ENCODE assay signal across 7 mouse cellular contexts in genomic region chr15:81190011-81190629, GRCm38 (mm10). TPM values are rescaled to one million over a fixed set of nuclear protein-coding genes. Genes with fewer than 3 reads are reported as not detected.
DNase-seq lines count a peak whose midpoint lies in the region; ATAC-seq lines count a peak whose summit lies in the region.

No protein-coding gene starts in this region.

- peaks cover 8% of the 10 kb centered on the region for H3K4me1 ChIP-seq in neural tube, embryonic 11.5 days (ENCODE audit: control insufficient read depth, insufficient read depth, low read length)
- H3K4me1 ChIP-seq in embryonic facial prominence, embryonic 13.5 days, result peaks cover 32% of the 10 kb centered on the region
- peaks cover 20% of the 10 kb centered on the region for H3K4me1 ChIP-seq in intestine, embryonic 14.5 days (replicated peaks; ENCODE audit: control insufficient read depth, insufficient read depth, low read length)
- peaks cover 43% of the 10 kb centered on the region for H3K4me1 ChIP-seq in stomach, embryonic 15.5 days

- H3K27ac ChIP-seq in neural tube, embryonic 11.5 days (ENCODE audit: low read depth, low read length), result 0 out of 2 replicates have a peak overlapping the region, but pooled peaks have one; percentile 2
- H3K27ac ChIP-seq in embryonic facial prominence, embryonic 13.5 days, result peak overlapping the region; percentile 44; the same call in 1 of the 2 replicates
- peak overlapping the region; percentile 75 for H3K27ac ChIP-seq in intestine, embryonic 14.5 days (ENCODE audit: low read depth)
- peak overlapping the region; percentile 78 for H3K27ac ChIP-seq in stomach, embryonic 15.5 days

- H3K9ac ChIP-seq in neural tube, embryonic 11.5 days (ENCODE audit: low read length), result peak overlapping the region; percentile 88
- H3K9ac ChIP-seq in embryonic facial prominence, embryonic 13.5 days, result peak overlapping the region; percentile 90
- H3K9ac ChIP-seq in intestine, embryonic 14.5 days (ENCODE audit: low read length), result peak overlapping the region; percentile 79
- H3K9ac ChIP-seq in stomach, embryonic 15.5 days, result peak overlapping the region; percentile 85

- under 1% methylated on average over 20 of the region's 46 CpGs for WGBS in neural tube, embryonic 11.5 days
- WGBS in embryonic facial prominence, embryonic 13.5 days, result under 1% methylated on average over 46 of the region's 46 CpGs
- 1% methylated on average over 46 of the region's 46 CpGs for WGBS in intestine, embryonic 14.5 days
- under 1% methylated on average over 46 of the region's 46 CpGs for WGBS in stomach, embryonic 15.5 days

- no peaks in the 10 kb centered on the region for H3K36me3 ChIP-seq in neural tube, embryonic 11.5 days (ENCODE audit: control insufficient read depth, insufficient read depth, low read length)
- no peaks in the 10 kb centered on the region; the same call in 1 of the 2 replicates for H3K36me3 ChIP-seq in embryonic facial prominence, embryonic 13.5 days
- H3K36me3 ChIP-seq in intestine, embryonic 14.5 days (ENCODE audit: control insufficient read depth, insufficient read depth, low read length), result no peaks in the 10 kb centered on the region
- H3K36me3 ChIP-seq in stomach, embryonic 15.5 days, result no peaks in the 10 kb centered on the region

- H3K4me2 ChIP-seq in neural tube, embryonic 11.5 days (ENCODE audit: low read depth), result peak overlapping the region; percentile 84
- H3K4me2 ChIP-seq in embryonic facial prominence, embryonic 13.5 days, result peak overlapping the region; percentile 91
- peak overlapping the region; percentile 91 for H3K4me2 ChIP-seq in intestine, embryonic 14.5 days (ENCODE audit: low read length)
- peak overlapping the region; percentile 67 for H3K4me2 ChIP-seq in stomach, embryonic 15.5 days

- ATAC-seq in neural tube, embryonic 11.5 days (ENCODE audit: insufficient read depth, low FRiP score, low TSS enrichment), result no peak; the same call in 1 of the 2 replicates
- peak; percentile 8; the same call in 1 of the 2 replicates for ATAC-seq in embryonic facial prominence, embryonic 13.5 days (ENCODE audit: insufficient number of reproducible peaks, insufficient read depth, low FRiP score, low TSS enrichment, low read depth)
- ATAC-seq in intestine, embryonic 14.5 days (replicated peaks; ENCODE audit: low FRiP score, low TSS enrichment, low read depth), result peak; percentile 61
- ATAC-seq in stomach, embryonic 15.5 days (ENCODE audit: insufficient read depth, low FRiP score, low read depth), result peak; percentile 0

- no peaks in the 10 kb centered on the region for H3K9me3 ChIP-seq in neural tube, embryonic 11.5 days (ENCODE audit: control insufficient read depth, low read length)
- no peaks in the 10 kb centered on the region for H3K9me3 ChIP-seq in embryonic facial prominence, embryonic 13.5 days
- H3K9me3 ChIP-seq in intestine, embryonic 14.5 days (ENCODE audit: control insufficient read depth, low read length), result no peaks in the 10 kb centered on the region
- no peaks in the 10 kb centered on the region for H3K9me3 ChIP-seq in stomach, embryonic 15.5 days

- H3K27me3 ChIP-seq in neural tube, embryonic 11.5 days (ENCODE audit: control insufficient read depth, insufficient read depth, low read length), result no peaks in the 10 kb centered on the region
- no peaks in the 10 kb centered on the region for H3K27me3 ChIP-seq in embryonic facial prominence, embryonic 13.5 days
- no peaks in the 10 kb centered on the region for H3K27me3 ChIP-seq in intestine, embryonic 14.5 days (replicated peaks; ENCODE audit: control insufficient read depth, insufficient read depth, low read length)
- no peaks in the 10 kb centered on the region for H3K27me3 ChIP-seq in stomach, embryonic 15.5 days (replicated peaks)

- peak overlapping the region; percentile 93 for H3K4me3 ChIP-seq in neural tube, embryonic 11.5 days (ENCODE audit: low read depth, low read length)
- H3K4me3 ChIP-seq in embryonic facial prominence, embryonic 13.5 days, result peak overlapping the region; percentile 94
- H3K4me3 ChIP-seq in intestine, embryonic 14.5 days (ENCODE audit: low read depth, low read length), result peak overlapping the region; percentile 78
- peak overlapping the region; percentile 97 for H3K4me3 ChIP-seq in stomach, embryonic 15.5 days (replicated peaks)

- no peak for DNase-seq in neural tube, embryonic 11.5 days (ENCODE audit: low spot score)
- DNase-seq in neural tube, embryonic 10.5 days (ENCODE audit: extremely low spot score, low spot score), result no peak
- DNase-seq in R1 (ENCODE audit: low read depth, low spot score), result peak; percentile 73
- DNase-seq in intestine, embryonic 14.5 days (ENCODE audit: low spot score), result no peak
- peak; percentile 28 for DNase-seq in lung, postnatal 14 days

RNA-seq across cellular contexts. Expression of gene Mrtfa, which starts 0.4 kb away (rescaled TPM):
- polyA plus RNA-seq in neural tube, embryonic 11.5 days (2014; fragmentation: Nextera tagmentation; extraction: Ambion mirVana), result 23.8 and 24.8 TPM in 2 replicates
- polyA plus RNA-seq in embryonic facial prominence, embryonic 13.5 days (2015; fragmentation: Nextera tagmentation; extraction: Ambion mirVana), result 26.5 and 29.6 TPM in 2 replicates
- 21.2 and 25.1 TPM in 2 replicates for polyA plus RNA-seq in intestine, embryonic 14.5 days (2014; fragmentation: Nextera tagmentation; extraction: Ambion mirVana)
- 23.9 and 28.2 TPM in 2 replicates for polyA plus RNA-seq in stomach, embryonic 15.5 days (2015; fragmentation: Nextera tagmentation; extraction: Ambion mirVana)

RNA-seq across cellular contexts. Expression of gene Mchr1, which starts 45.2 kb away (rescaled TPM):
- polyA plus RNA-seq in neural tube, embryonic 11.5 days (2014; fragmentation: Nextera tagmentation; extraction: Ambion mirVana), result 0.77 and 1.1 TPM in 2 replicates
- 0.51 and 0.54 TPM in 2 replicates for polyA plus RNA-seq in embryonic facial prominence, embryonic 13.5 days (2015; fragmentation: Nextera tagmentation; extraction: Ambion mirVana)
- 1.0 and 1.2 TPM in 2 replicates for polyA plus RNA-seq in intestine, embryonic 14.5 days (2014; fragmentation: Nextera tagmentation; extraction: Ambion mirVana)
- 0.98 and 1.3 TPM in 2 replicates for polyA plus RNA-seq in stomach, embryonic 15.5 days (2015; fragmentation: Nextera tagmentation; extraction: Ambion mirVana)

Comparison
In these comparisons a context has a peak if more than half of its experiments do, and no peak if none do; other contexts are left out.
1. DNase-seq: peak in R1 (single experiment) and lung, postnatal 14 days (single experiment); none in neural tube, embryonic 11.5 days (single experiment), neural tube, embryonic 10.5 days (single experiment) and intestine, embryonic 14.5 days (single experiment).
2. H3K27ac ChIP-seq: peak in every context shown above with its lines; median percentile 78 in stomach, embryonic 15.5 days; 75 in intestine, embryonic 14.5 days; 44 in embryonic facial prominence, embryonic 13.5 days; 2 in neural tube, embryonic 11.5 days.
3. Peak in every context shown above with its lines, with median percentiles within 50 percentile points of each other: H3K4me2 ChIP-seq, H3K4me3 ChIP-seq and H3K9ac ChIP-seq.